Mouse (Mus musculus): Measurements from ENCODE around the gene Hbp1. TPM values are rescaled to one million over a fixed set of nuclear protein-coding genes. Genes with fewer than 3 reads are reported as not detected.

Gene Hbp1
- polyA plus RNA-seq, 1 experiment from 2014 or later = 113 TPM

DNA sequence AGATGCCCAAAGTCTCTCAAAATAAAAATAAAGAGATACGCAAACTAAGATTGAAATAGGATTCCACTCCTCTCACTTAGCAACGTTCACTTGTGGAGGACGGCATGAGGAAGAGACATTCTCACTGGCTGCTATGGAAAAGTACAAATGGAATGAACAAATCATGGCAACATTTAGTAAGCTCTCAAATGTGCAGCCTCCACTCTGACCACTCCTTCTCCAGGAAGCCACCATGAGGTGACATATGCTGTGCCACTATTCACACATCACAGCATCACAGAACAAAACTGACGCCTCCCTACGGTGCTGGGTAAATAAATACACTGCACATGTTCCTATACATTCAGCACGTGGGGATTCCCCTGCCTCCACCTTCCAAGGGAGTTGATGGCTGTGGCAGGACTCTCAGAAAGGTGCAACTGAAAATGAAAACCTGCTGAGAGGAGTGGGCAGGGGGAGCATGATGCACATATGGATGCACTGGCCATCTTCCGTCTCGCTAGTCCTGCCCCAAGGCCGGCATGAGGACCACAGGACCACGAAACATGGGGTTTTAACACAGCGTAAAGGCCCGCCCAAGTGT lies 27.4 kb upstream of the Hbp1 start:
- no peak for ATAC-seq (replicated peaks; ENCODE audit: low FRiP score)
- Histone ChIP-seq H3K4me3 (replicated peaks) (no peak overlapping the region), H3K4me1 (0 out of 2 replicates have a peak, but pooled peaks cover 6% of the 10 kb centered on the region), H3K27ac (no peak overlapping the region), H3K4me2 (no peak overlapping the region), H3K27me3 (no peaks in the 10 kb centered on the region), H3K9me3 (replicated peaks) (no peaks in the 10 kb centered on the region), H3K36me3 (no peaks in the 10 kb centered on the region), H3K9ac (no peak overlapping the region)
- 73% methylated on average over 12 of the region's 12 CpGs for WGBS

DNA sequence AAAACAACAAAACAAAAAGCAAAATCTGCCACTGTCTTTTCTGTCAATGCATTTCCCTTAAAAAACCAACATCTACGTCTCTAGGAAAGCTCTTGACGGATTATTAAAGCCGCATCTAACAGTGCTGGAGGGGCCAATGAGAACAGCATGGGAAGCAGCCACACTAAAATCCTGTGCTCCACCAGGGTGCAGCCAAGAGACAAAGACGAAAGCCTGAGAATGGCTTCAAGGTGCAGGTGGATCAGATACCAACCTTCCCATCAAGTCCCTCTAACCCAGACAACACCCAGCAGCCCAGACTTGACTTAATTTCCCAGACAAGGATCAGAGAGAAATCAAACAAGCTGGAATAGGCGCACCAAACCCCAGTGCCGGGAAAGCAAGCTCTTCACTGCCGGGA lies 26.2 kb upstream of the Hbp1 start:
- Histone ChIP-seq H3K27ac (no peak overlapping the region), H3K36me3 (0 out of 2 replicates have a peak, but pooled peaks cover 1% of the 10 kb centered on the region), H3K4me1 (0 out of 2 replicates have a peak, but pooled peaks cover 6% of the 10 kb centered on the region), H3K9ac (no peak overlapping the region), H3K9me3 (replicated peaks) (no peaks in the 10 kb centered on the region), H3K27me3 (no peaks in the 10 kb centered on the region), H3K4me2 (no peak overlapping the region), H3K4me3 (replicated peaks) (no peak overlapping the region)
- 50% methylated on average over 7 of the region's 7 CpGs for WGBS
- no peak for ATAC-seq (replicated peaks; ENCODE audit: low FRiP score)

DNA sequence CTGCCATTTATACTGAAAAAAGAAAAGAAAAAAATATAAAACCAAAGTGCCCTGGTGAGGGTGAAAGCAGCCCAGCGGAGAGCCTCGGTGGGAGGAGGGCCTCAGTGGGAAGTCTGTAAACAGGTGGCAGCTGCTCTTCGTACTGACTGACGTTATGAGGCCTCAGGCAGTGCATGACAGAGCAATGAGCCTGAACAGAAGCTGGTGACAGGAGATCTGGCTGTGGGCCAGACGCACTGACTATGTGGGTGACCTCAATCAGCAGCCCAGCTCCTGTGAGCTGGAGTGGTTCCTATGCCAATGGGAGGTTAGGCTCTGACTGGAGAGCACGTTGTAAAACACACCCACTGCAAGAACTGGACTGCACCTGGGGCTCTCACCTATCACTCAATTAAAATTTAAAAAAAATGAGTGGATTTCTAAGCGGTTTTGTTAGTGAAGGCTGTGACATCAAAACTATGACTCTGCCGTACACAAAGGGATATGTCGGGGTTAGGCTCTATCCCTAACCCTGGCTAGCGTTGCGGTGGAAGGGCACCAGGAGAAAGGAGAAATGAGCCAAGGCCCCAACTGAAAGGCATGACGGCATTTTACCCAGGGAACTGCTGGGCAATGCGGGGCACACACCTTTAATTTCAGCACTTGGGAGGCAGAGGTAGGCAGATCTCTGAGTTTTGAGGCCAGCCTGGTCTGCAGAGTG lies 23.3 kb upstream of the Hbp1 start:
- Histone ChIP-seq H3K4me3 (replicated peaks) (no peak overlapping the region), H3K9me3 (replicated peaks) (no peaks in the 10 kb centered on the region), H3K4me1 (0 out of 2 replicates have a peak, but pooled peaks cover 6% of the 10 kb centered on the region), H3K27ac (0 out of 2 replicates have a peak overlapping the region, but pooled peaks have one; percentile 32), H3K36me3 (0 out of 2 replicates have a peak, but pooled peaks cover 3% of the 10 kb centered on the region), H3K9ac (no peak overlapping the region), H3K4me2 (no peak overlapping the region), H3K27me3 (no peaks in the 10 kb centered on the region)
- peak; percentile 96 for ATAC-seq (replicated peaks; ENCODE audit: low FRiP score)
- WGBS = 43% methylated on average over 13 of the region's 13 CpGs

DNA sequence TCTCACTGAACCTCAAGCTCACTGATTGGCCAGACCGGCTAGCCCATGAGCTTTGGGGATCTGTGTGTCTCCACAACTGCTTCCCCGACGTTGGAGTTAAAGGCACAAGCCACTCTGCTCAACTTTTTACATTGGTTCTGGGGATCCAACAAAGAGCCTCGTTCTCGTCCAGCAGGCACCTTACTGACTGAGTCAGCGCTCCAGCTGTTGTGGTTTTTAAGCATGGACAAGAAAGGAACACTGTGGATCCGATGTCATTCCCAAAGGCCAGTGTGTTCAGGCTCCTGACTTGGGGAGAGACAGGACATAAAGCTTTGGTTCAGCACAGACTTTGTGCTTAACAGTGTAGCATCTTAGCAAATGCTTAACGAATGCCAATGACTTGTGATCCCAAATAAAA lies 21.2 kb upstream of the Hbp1 start:
- 84% methylated on average over 8 of the region's 8 CpGs for WGBS
- Histone ChIP-seq H3K4me2 (no peak overlapping the region), H3K9ac (no peak overlapping the region), H3K27me3 (no peaks in the 10 kb centered on the region), H3K4me1 (0 out of 2 replicates have a peak, but pooled peaks cover 6% of the 10 kb centered on the region), H3K36me3 (0 out of 2 replicates have a peak, but pooled peaks cover 3% of the 10 kb centered on the region), H3K9me3 (replicated peaks) (no peaks in the 10 kb centered on the region), H3K4me3 (replicated peaks) (no peak overlapping the region), H3K27ac (no peak overlapping the region)
- no peak for ATAC-seq (replicated peaks; ENCODE audit: low FRiP score)

DNA sequence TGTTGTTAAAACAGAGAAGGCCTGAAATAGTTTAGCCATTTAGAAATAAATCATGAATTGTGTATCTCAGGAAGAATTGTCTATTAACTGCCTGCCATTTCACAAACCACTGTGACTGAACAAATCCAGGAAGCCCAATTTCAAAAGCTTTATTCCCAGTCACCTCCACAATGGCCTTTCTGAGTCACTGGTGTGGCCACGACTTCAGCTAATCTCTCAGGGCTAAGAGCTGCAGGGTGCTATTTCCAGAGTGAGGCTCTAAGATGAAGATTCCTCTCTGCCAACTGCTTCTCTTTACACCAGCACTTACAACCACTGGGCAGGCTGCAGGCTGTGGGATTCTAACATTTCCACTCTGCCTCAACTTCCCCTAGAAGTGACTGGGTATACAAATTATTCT lies 18.8 kb upstream of the Hbp1 start:
- no peak for ATAC-seq (replicated peaks; ENCODE audit: low FRiP score)
- Histone ChIP-seq H3K4me1 (0 out of 2 replicates have a peak, but pooled peaks cover 6% of the 10 kb centered on the region), H3K9ac (no peak overlapping the region), H3K27me3 (no peaks in the 10 kb centered on the region), H3K27ac (no peak overlapping the region), H3K4me3 (replicated peaks) (no peak overlapping the region), H3K36me3 (0 out of 2 replicates have a peak, but pooled peaks cover 3% of the 10 kb centered on the region), H3K9me3 (replicated peaks) (no peaks in the 10 kb centered on the region), H3K4me2 (no peak overlapping the region)
- 35% methylated on average over 1 of the region's 1 CpGs for WGBS

DNA sequence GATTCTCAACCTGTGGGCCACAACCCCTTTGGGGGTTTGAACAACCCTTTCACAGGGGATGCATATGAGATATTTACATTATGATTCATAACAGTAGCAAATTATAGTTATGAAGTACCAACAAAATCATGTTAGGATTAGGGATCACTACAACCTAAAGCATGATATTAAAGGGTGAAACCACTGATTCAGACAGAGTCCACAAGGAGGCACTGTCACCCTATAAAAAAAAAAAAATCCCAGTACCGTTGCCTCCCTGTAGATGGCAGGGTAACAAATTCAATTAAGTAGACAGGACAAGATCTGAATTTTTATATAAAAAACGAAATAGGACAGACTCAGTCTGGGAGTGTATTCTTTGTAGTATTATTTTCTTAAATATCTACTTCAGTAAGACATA lies 17.2 kb upstream of the Hbp1 start:
- Histone ChIP-seq H3K4me2 (no peak overlapping the region), H3K36me3 (0 out of 2 replicates have a peak, but pooled peaks cover 3% of the 10 kb centered on the region), H3K27me3 (no peaks in the 10 kb centered on the region), H3K27ac (no peak overlapping the region), H3K4me1 (no peaks in the 10 kb centered on the region), H3K9ac (no peak overlapping the region), H3K4me3 (replicated peaks) (no peak overlapping the region), H3K9me3 (replicated peaks) (no peaks in the 10 kb centered on the region)
- WGBS = 8% methylated on average over 2 of the region's 2 CpGs
- 0 out of 2 replicates have a peak, but pooled peaks have one; percentile 36 for ATAC-seq (replicated peaks; ENCODE audit: low FRiP score)

DNA sequence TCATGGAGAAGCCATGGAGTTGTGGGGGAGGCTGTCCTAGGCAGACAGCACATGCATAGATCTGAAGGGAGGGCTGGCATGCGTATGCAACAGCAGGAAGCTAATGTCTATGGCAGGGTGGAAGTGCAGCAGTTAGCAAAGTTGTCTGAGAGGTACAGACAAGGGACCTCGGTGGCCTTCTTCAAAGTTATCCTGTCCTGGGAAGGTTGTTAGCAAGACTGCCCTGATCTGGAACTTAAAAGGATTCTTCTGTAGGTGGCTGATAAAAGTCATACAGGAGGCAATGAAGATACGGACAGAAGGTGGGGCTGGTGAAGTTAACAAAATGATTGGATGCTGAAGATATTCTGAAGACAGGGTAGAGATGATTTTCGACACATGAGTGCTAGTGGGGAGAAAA lies 16.1 kb upstream of the Hbp1 start:
- Histone ChIP-seq H3K9ac (no peak overlapping the region), H3K9me3 (replicated peaks) (no peaks in the 10 kb centered on the region), H3K27me3 (no peaks in the 10 kb centered on the region), H3K36me3 (0 out of 2 replicates have a peak, but pooled peaks cover under 1% of the 10 kb centered on the region), H3K4me3 (replicated peaks) (no peak overlapping the region), H3K27ac (no peak overlapping the region), H3K4me2 (no peak overlapping the region), H3K4me1 (no peaks in the 10 kb centered on the region)
- WGBS = 82% methylated on average over 4 of the region's 4 CpGs
- no peak for ATAC-seq (replicated peaks; ENCODE audit: low FRiP score)

DNA sequence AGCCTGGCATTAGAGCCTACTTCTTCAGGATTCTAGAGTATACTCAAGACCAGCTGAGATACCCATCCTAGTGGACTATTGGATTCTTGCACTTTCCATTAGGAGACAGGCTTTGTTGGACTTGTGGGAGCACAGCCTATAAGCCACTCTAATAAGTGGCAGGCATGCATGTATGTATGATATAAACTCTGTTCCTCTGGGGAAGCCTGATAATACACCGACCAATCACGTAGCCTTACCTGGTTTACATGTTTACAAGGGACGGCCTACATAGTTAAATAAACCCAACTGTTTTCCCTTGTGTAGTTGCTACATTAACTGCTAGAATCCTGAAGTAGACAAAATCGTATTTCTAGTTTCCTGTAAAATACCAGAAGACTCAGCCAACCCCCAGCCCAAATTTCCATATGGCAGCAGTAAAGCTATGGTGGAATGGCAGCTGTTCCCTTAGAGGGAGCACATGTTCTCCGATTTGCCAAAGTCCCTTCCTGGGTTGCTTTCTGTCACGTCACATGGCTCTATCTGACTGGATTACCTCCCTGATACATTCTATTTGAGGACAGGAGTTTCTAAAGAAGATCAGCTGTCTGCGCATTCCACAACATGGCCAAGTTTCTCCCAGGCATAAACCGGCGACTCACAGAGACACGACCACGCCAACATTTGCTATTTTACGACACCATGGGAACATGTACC lies 15.3 kb upstream of the Hbp1 start:
- no peak for ATAC-seq (replicated peaks; ENCODE audit: low FRiP score)
- 92% methylated on average over 12 of the region's 12 CpGs for WGBS
- Histone ChIP-seq H3K36me3 (no peaks in the 10 kb centered on the region), H3K4me2 (no peak overlapping the region), H3K27me3 (no peaks in the 10 kb centered on the region), H3K27ac (no peak overlapping the region), H3K4me1 (no peaks in the 10 kb centered on the region), H3K4me3 (replicated peaks) (no peak overlapping the region), H3K9me3 (replicated peaks) (no peaks in the 10 kb centered on the region), H3K9ac (no peak overlapping the region)

DNA sequence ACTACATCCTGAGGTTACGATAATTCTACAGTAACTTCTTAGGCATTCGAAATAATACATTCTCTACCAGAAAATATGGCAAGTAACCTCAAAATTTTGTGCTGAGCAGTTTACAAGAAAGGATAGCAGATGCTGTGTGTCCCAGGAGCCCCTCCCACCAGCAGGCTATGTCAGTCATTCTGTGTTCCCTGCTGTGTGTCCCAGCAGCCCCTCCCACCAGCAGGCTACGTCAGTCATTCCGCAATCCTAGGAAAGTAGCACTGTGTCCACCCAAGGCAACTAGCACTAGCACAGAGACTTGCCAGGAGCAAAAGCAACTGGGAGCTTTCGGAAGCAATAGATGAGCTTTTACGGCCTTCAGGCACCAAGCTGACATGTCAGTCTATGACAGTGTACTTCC lies 13.7 kb upstream of the Hbp1 start:
- no peak for ATAC-seq (replicated peaks; ENCODE audit: low FRiP score)
- Histone ChIP-seq H3K36me3 (no peaks in the 10 kb centered on the region), H3K9ac (no peak overlapping the region), H3K27ac (no peak overlapping the region), H3K4me1 (no peaks in the 10 kb centered on the region), H3K27me3 (no peaks in the 10 kb centered on the region), H3K4me2 (no peak overlapping the region), H3K9me3 (replicated peaks) (no peaks in the 10 kb centered on the region), H3K4me3 (replicated peaks) (no peak overlapping the region)
- WGBS = 88% methylated on average over 6 of the region's 6 CpGs

DNA sequence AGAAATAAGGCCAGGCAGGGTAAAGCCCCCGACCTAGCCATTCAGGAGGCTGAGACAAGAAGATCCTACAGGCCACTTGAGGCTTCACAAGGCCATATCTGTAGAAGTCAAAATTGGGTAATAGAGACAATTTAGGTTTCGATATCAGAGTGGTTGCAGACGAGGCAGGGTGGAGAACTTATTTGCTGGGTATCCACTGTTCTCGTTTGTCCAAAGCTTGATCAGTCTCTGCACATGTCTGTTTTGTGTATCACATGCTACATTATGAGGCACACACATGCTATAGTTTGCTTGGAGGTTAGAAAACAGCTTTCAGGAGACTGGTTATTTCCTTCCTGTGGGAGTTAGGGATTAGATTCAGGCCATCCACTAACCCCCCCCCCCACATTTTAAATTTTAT lies 5.5 kb upstream of the Hbp1 start:
- H3K4me1 ChIP-seq = peaks cover 4% of the 10 kb centered on the region
- no peaks in the 10 kb centered on the region for H3K9me3 ChIP-seq (replicated peaks)
- no peak overlapping the region for H3K4me3 ChIP-seq (replicated peaks)
- no peak overlapping the region for H3K4me2 ChIP-seq
- H3K9ac ChIP-seq = no peak overlapping the region
- no peaks in the 10 kb centered on the region for H3K36me3 ChIP-seq
- no peak overlapping the region for H3K27ac ChIP-seq
- no peak for ATAC-seq (replicated peaks; ENCODE audit: low FRiP score)
- no peaks in the 10 kb centered on the region for H3K27me3 ChIP-seq
- 86% methylated on average over 4 of the region's 4 CpGs for WGBS

DNA sequence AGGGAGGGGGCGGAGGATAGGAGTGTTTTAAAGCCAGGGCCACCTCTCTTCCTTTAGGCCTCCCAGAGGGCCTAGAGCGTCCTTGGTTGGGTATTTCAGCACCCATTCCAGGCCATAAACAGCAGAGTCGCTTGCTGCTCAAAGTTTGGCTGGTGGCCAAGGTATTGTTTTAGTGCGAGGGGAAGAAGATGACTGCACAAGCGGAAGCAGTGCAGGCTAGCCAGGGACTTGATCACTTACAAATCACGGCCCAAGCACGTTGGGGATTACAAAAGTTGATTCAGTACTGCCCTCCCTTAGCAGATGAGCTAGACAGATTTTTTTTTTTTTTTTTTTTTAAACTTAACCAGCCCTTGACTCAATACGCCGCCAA lies 310 bp upstream of the Hbp1 start:
- peak overlapping the region; percentile 73 for H3K4me2 ChIP-seq
- H3K4me1 ChIP-seq = peaks cover 4% of the 10 kb centered on the region
- peak overlapping the region; percentile 42 for H3K9ac ChIP-seq
- WGBS = 6% methylated on average over 9 of the region's 9 CpGs
- no peaks in the 10 kb centered on the region for H3K9me3 ChIP-seq (replicated peaks)
- H3K27me3 ChIP-seq = no peaks in the 10 kb centered on the region
- peak overlapping the region; percentile 89 for H3K4me3 ChIP-seq (replicated peaks)
- H3K27ac ChIP-seq = peak overlapping the region; percentile 90
- no peaks in the 10 kb centered on the region for H3K36me3 ChIP-seq
- no peak for ATAC-seq (replicated peaks; ENCODE audit: low FRiP score)

DNA sequence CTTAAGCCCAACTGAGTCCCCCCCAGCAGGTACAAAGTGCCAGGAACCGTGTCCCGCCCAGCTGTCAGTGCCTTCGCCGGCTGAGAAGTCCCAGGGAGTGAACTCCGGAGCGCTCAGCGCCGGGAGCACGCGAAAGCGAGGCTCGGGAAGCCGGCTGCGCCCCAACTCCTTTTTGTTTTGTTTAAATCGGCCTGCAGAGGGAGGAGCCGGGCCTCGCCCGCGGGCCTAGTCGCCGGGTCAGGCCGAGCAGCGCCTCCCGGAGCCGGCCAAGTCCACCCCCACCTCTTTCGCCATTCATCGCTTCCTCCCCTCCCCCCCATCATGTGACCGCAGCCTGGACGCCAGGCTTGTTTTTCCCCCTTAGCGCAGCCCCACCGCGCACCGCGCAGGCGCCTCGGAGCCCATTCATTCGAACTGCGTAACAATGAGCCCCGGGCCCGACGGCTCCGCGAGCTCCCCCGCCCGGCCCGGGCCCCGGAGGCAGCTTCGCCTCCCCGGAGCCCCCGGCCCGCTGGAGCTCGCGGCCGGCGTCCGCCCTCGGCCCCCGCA lies 1.1 kb downstream of the Hbp1 start:
- whole genome bisulfite sequencing = under 1% methylated on average over 58 of the region's 58 CpGs
- peak overlapping the region; percentile 100 for H3K27ac ChIP-seq
- peak overlapping the region; percentile 92 for H3K9ac ChIP-seq
- H3K9me3 ChIP-seq (replicated peaks) = no peaks in the 10 kb centered on the region
- no peaks in the 10 kb centered on the region for H3K36me3 ChIP-seq
- ATAC-seq (replicated peaks; ENCODE audit: low FRiP score) = peak; percentile 85
- H3K27me3 ChIP-seq = no peaks in the 10 kb centered on the region
- H3K4me1 ChIP-seq = peaks cover 4% of the 10 kb centered on the region
- H3K4me3 ChIP-seq (replicated peaks) = peak overlapping the region; percentile 89
- H3K4me2 ChIP-seq = peak overlapping the region; percentile 54

Measured in kidney, embryonic 15.5 days (tissue).